Mouse (Mus musculus): ENCODE results near the gene Il27ra. TPM values are rescaled to one million over a fixed set of nuclear protein-coding genes. Genes with fewer than 3 reads are reported as not detected.
"Not testable (repeated sequence)": the region's sequence is repeated elsewhere in the genome, so short reads cannot be mapped to it uniquely, and the experiment has no call there.

Il27ra gene
- polyA plus RNA-seq, 1 experiment from 2014 or later: 0.69 TPM

- no peaks in the 10 kb centered on the region for H3K36me3 ChIP-seq
- ATAC-seq (ENCODE audit: low FRiP score, low read depth): no peak
- H3K4me3 ChIP-seq: peak overlapping the region; percentile 48
- peak overlapping the region; percentile 99 for H3K4me2 ChIP-seq
- no peak overlapping the region for H3K27ac ChIP-seq (replicated peaks)
- 8% methylated on average over 35 of the region's 35 CpGs for WGBS
- no peak overlapping the region for H3K9ac ChIP-seq
- no peaks in the 10 kb centered on the region for H3K9me3 ChIP-seq
- H3K27me3 ChIP-seq: peaks cover 34% of the 10 kb centered on the region
- H3K4me1 ChIP-seq (replicated peaks): peaks cover 28% of the 10 kb centered on the region
These were observed 29.8 kb downstream of the Il27ra start for GRCm38 (mm10) chr8:84012499-84013165.

- ATAC-seq (ENCODE audit: low FRiP score, low read depth): no peak
- H3K9ac ChIP-seq: peak within 1 kb of the TSS; percentile 58
- no peaks in the 10 kb centered on the region for H3K9me3 ChIP-seq
- H3K27me3 ChIP-seq: peaks cover 34% of the 10 kb centered on the region
- H3K4me2 ChIP-seq: peak within 1 kb of the TSS; percentile 99
- WGBS: 1% methylated on average over 45 of the region's 45 CpGs
- peaks cover 28% of the 10 kb centered on the region for H3K4me1 ChIP-seq (replicated peaks)
- H3K36me3 ChIP-seq: no peaks in the 10 kb centered on the region
- H3K4me3 ChIP-seq: peak within 1 kb of the TSS; percentile 48
- no peak within 1 kb of the TSS for H3K27ac ChIP-seq (replicated peaks)
These were observed 30.5 kb downstream of the Il27ra start, which contains the start of gene 2210011C24Rik for GRCm38 (mm10) chr8:84011705-84012498. 2210011C24Rik (minus strand) TSS chr8:84012171.

- Histone ChIP-seq H3K36me3 (no peaks in the 10 kb centered on the region), H3K9me3 (no peaks in the 10 kb centered on the region), H3K9ac (peak overlapping the region; percentile 58), H3K4me2 (peak overlapping the region; percentile 99), H3K27me3 (peaks cover 34% of the 10 kb centered on the region), H3K4me1 (replicated peaks) (peaks cover 28% of the 10 kb centered on the region), H3K27ac (replicated peaks) (no peak overlapping the region), H3K4me3 (peak overlapping the region; percentile 48)
- WGBS: 2% methylated on average over 81 of the region's 83 CpGs
- ATAC-seq (ENCODE audit: low FRiP score, low read depth): peak; percentile 61
These were observed 31.5 kb downstream of the Il27ra start for GRCm38 (mm10) chr8:84010625-84011611.

DNA sequence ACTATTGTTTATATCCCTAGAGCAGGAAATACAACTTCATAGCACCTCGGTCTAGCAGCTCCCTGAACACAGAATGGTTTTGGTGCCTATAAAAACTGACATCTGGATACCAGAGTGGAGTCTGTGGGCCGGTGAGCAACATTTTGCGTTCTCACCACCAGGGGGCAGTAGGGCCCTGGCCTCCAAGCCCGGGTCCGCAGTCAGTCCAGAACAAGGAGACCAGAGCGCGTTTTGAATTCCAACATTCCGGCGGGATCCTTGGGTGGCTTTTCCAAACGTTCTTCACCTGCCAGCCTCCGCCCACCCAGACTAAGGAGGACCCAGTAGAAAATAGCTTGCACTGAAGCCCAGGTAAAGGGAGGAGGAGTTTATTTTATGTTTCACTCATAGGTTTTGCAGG is 32.5 kb downstream of the Il27ra start:
- no peaks in the 10 kb centered on the region for H3K36me3 ChIP-seq
- peak; percentile 33; the same call in 1 of the 2 replicates for ATAC-seq (ENCODE audit: low FRiP score, low read depth)
- H3K9me3 ChIP-seq: no peaks in the 10 kb centered on the region
- no peak overlapping the region for H3K27ac ChIP-seq (replicated peaks)
- H3K4me2 ChIP-seq: peak overlapping the region; percentile 29; the same call in 1 of the 2 replicates
- peaks cover 34% of the 10 kb centered on the region for H3K4me1 ChIP-seq (replicated peaks)
- 0 out of 2 replicates have a peak overlapping the region, but pooled peaks have one; percentile 9 for H3K4me3 ChIP-seq
- H3K27me3 ChIP-seq: peaks cover 34% of the 10 kb centered on the region
- under 1% methylated on average over 11 of the region's 11 CpGs for WGBS
- H3K9ac ChIP-seq: no peak overlapping the region

GRCm38 (mm10) chr8:84008362-84008761 is 34.0 kb downstream of the Il27ra start:
- WGBS: 28% methylated on average over 7 of the region's 7 CpGs
- Histone ChIP-seq H3K36me3 (no peaks in the 10 kb centered on the region), H3K27me3 (peaks cover 28% of the 10 kb centered on the region), H3K9ac (no peak overlapping the region), H3K4me1 (replicated peaks) (peaks cover 43% of the 10 kb centered on the region), H3K4me2 (no peak overlapping the region), H3K9me3 (no peaks in the 10 kb centered on the region), H3K27ac (replicated peaks) (no peak overlapping the region), H3K4me3 (no peak overlapping the region)
- no peak for ATAC-seq (ENCODE audit: low FRiP score, low read depth)

DNA sequence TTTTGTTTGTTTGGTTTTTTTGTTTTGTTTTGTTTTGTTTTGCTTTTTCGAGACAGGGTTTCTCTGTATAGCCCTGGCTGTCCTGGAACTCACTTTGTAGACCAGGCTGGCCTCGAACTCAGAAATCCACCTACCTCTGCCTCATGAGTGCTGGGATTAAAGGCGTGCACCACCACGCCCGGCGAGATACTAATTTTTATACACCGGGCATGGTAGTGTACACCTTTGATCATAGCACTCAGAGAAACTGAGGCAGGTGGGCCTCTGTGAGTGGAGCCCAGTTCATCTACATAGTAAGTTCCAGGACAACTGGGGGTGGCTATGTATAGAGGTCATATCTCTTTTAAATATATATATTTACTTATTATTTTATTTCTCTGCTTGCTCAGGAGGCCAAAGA is 36.9 kb downstream of the Il27ra start:
- not testable (repeated sequence) for H3K4me3 ChIP-seq

GRCm38 (mm10) chr8:84004533-84005201 is 37.7 kb downstream of the Il27ra start:
- 1% methylated on average over 30 of the region's 30 CpGs for WGBS
- ATAC-seq (ENCODE audit: low FRiP score, low read depth): peak; percentile 86
- H3K27me3 ChIP-seq: peaks cover 17% of the 10 kb centered on the region

More for the DNA sequence above, 36.9 kb downstream of the Il27ra start:
- Histone ChIP-seq H3K4me1 (replicated peaks) (peaks cover 28% of the 10 kb centered on the region), H3K27me3 (peaks cover 21% of the 10 kb centered on the region), H3K4me2 (peak overlapping the region; percentile 94; the same call in 1 of the 2 replicates)
- H3K9me3 ChIP-seq; H3K36me3 ChIP-seq; ATAC-seq (ENCODE audit: low FRiP score, low read depth); H3K9ac ChIP-seq; H3K27ac ChIP-seq (replicated peaks): not testable (repeated sequence)
- 95% methylated on average over 7 of the region's 7 CpGs for WGBS

DNA sequence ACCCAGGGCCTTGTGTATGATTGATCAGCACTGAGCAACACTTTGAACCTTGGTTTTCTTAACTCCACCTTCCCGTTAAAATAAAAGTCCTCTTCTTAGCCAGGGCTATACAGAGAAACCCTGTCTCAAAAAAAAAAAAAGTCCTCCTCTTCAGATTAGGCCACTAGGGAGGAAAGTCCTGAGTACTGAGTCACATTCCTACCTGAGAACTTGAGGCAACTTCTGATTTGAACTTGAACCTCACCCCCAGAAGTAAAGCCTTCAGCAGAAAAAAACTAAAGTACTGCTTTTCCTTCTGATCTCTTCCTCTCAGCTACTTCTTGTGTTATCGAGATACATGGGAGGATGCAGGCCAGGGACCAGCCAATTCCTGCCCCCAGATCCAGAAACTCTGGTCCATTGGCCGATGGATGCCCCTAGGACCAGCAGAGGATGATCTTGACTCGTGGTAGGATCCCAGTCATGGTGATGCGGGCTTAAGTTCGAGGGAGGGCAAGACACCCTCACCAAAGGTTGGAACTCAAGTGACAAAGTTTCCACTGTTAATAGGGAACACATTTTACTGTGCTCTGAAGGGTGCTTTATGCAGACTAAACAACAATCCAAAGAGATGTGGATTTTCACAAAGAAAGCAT is 38.7 kb downstream of the Il27ra start:
- peak overlapping the region; percentile 68; the same call in 1 of the 2 replicates for H3K9ac ChIP-seq

More at GRCm38 (mm10) chr8:84004533-84005201, 37.7 kb downstream of the Il27ra start:
- Histone ChIP-seq H3K4me1 (replicated peaks) (peaks cover 23% of the 10 kb centered on the region), H3K36me3 (no peaks in the 10 kb centered on the region), H3K9me3 (no peaks in the 10 kb centered on the region), H3K4me2 (peak overlapping the region; percentile 94), H3K9ac (peak overlapping the region; percentile 68), H3K4me3 (peak overlapping the region; percentile 51), H3K27ac (replicated peaks) (peak overlapping the region; percentile 77)

DNA sequence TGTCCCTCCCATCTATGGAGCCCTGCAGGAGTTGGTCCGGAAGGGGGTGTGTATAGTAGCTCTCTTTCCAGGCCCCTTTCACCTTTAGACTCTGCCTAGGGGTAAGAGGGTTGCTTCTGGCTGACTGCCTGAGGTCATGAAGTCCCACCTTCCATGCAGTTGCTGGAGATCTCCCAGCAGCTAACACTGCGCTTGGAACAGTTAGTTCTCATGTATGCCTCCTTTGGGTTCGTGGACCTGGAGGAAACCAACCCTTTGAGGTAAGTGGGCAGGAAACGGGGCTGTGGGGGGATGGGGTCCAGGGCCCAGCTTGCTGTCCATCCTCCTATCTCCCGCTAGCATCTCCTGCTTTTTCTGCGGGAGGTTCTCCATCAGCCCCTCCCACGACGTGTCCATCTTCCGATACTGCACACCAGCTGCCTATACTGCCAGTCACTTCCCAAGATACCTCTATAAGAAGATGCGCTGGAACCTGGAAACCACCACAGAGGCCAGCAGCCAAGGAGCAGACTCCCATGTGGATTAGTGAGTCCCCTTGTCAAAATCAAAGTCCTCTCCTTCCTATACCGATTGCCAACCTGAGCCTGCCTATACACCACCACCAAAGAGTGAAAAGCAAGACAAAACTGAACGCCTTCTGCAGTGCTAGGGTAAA is 39.3 kb downstream of the Il27ra start:
- no peak overlapping the region for H3K9ac ChIP-seq
- 60% methylated on average over 12 of the region's 12 CpGs for WGBS

More for the DNA sequence above, 38.7 kb downstream of the Il27ra start:
- Histone ChIP-seq H3K36me3 (no peaks in the 10 kb centered on the region), H3K27me3 (peaks cover 17% of the 10 kb centered on the region), H3K27ac (replicated peaks) (no peak overlapping the region), H3K4me2 (peak overlapping the region; percentile 94), H3K9me3 (no peaks in the 10 kb centered on the region), H3K4me1 (replicated peaks) (peaks cover 33% of the 10 kb centered on the region), H3K4me3 (peak overlapping the region; percentile 51)
- 74% methylated on average over 6 of the region's 6 CpGs for WGBS
- no peak for ATAC-seq (ENCODE audit: low FRiP score, low read depth)

GRCm38 (mm10) chr8:84001281-84002000 is 40.9 kb downstream of the Il27ra start, which contains the start of gene 1700067K01Rik:
1700067K01Rik (plus strand) TSS chr8:84001502.
- no peak for ATAC-seq (ENCODE audit: low FRiP score, low read depth)
- WGBS: 23% methylated on average over 61 of the region's 61 CpGs
- Histone ChIP-seq H3K27me3 (peaks cover 17% of the 10 kb centered on the region), H3K27ac (replicated peaks) (no peak within 1 kb of the TSS), H3K9me3 (no peaks in the 10 kb centered on the region), H3K36me3 (no peaks in the 10 kb centered on the region), H3K9ac (no peak within 1 kb of the TSS), H3K4me3 (no peak within 1 kb of the TSS), H3K4me1 (replicated peaks) (peaks cover 40% of the 10 kb centered on the region), H3K4me2 (peak within 1 kb of the TSS; percentile 11)

More for the DNA sequence above, 39.3 kb downstream of the Il27ra start:
- Histone ChIP-seq H3K27ac (replicated peaks) (no peak overlapping the region), H3K4me2 (no peak overlapping the region), H3K9me3 (no peaks in the 10 kb centered on the region), H3K27me3 (peaks cover 17% of the 10 kb centered on the region), H3K4me1 (replicated peaks) (peaks cover 37% of the 10 kb centered on the region), H3K36me3 (no peaks in the 10 kb centered on the region), H3K4me3 (no peak overlapping the region)
- no peak for ATAC-seq (ENCODE audit: low FRiP score, low read depth)

All from hindbrain, embryonic 15.5 days (tissue).